Mouse (Mus musculus): Measurements from ENCODE around the gene Hs3st3b1. TPM values are rescaled to one million over a fixed set of nuclear protein-coding genes. Genes with fewer than 3 reads are reported as not detected.

The Hs3st3b1 gene
- polyA plus RNA-seq, 1 experiment from 2014 or later = 41.7 TPM

DNA sequence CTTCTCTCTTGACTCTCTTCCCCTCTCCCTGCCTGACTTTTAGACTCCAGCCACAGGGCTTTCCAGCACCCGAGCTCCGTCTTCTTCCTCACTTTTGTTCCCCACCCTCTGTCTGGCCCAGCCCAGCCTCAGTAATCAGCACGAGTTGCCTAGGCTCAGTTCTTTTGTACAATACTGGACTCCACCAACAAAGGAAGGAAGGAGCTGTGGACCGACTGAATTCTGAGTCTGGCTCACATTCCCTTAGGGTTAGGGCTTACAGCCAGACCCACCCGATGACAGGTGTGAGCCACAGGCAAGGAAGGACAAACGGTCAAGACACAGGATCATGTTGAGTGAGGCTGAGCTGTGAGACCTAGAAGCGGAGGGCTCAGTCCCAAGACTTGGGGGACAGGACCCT is 34.7 kb upstream of the Hs3st3b1 start:
- H3K27me3 ChIP-seq (replicated peaks; ENCODE audit: control insufficient read depth, insufficient read depth, low read length) = peaks cover 8% of the 10 kb centered on the region; the same call in 1 of the 2 replicates
- peaks cover 9% of the 10 kb centered on the region for H3K4me1 ChIP-seq (replicated peaks; ENCODE audit: control insufficient read depth, insufficient read depth, low read length)
- H3K9me3 ChIP-seq (ENCODE audit: control insufficient read depth, low read length) = no peaks in the 10 kb centered on the region
- 50% methylated on average over 7 of the region's 7 CpGs for WGBS
- ATAC-seq (replicated peaks; ENCODE audit: low FRiP score) (no peak), DNase-seq (ENCODE audit: low spot score) (no peak)
- no peak overlapping the region for H3K4me3 ChIP-seq (ENCODE audit: low read depth, low read length)
- H3K9ac ChIP-seq (ENCODE audit: low read depth, low read length) = no peak overlapping the region
- H3K36me3 ChIP-seq (ENCODE audit: control insufficient read depth, insufficient read depth, low read length) = no peaks in the 10 kb centered on the region
- no peak overlapping the region for H3K4me2 ChIP-seq
- H3K27ac ChIP-seq (ENCODE audit: low read depth, low read length) = no peak overlapping the region

DNA sequence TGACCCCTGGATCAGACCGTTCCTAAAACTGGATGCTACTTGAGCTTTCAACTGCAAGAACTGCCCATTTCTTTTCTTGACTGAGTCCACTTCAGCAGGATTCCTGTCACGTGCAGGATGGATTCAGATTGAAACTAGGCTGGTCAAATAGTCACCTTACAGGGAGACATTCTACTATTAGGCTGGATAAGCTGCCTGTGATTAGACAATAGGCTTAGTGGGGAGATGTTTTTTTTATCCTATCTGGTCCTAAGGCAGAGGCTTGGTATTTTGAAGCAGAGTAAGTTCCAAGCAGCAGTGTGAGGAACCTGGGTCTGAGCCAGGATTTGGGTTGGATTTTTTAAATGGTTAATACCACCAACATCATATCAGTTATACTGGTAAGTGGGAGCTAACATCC is 31.8 kb upstream of the Hs3st3b1 start:
- H3K9ac ChIP-seq (ENCODE audit: low read depth, low read length) = no peak overlapping the region
- H3K4me2 ChIP-seq = no peak overlapping the region
- DNase-seq (ENCODE audit: low spot score) (no peak), ATAC-seq (replicated peaks; ENCODE audit: low FRiP score) (no peak)
- H3K4me3 ChIP-seq (ENCODE audit: low read depth, low read length) = no peak overlapping the region
- no peaks in the 10 kb centered on the region for H3K9me3 ChIP-seq (ENCODE audit: control insufficient read depth, low read length)
- H3K27me3 ChIP-seq (replicated peaks; ENCODE audit: control insufficient read depth, insufficient read depth, low read length) = peaks cover 8% of the 10 kb centered on the region; the same call in 1 of the 2 replicates
- peaks cover 9% of the 10 kb centered on the region for H3K4me1 ChIP-seq (replicated peaks; ENCODE audit: control insufficient read depth, insufficient read depth, low read length)
- H3K36me3 ChIP-seq (ENCODE audit: control insufficient read depth, insufficient read depth, low read length) = no peaks in the 10 kb centered on the region
- H3K27ac ChIP-seq (ENCODE audit: low read depth, low read length) = no peak overlapping the region
- WGBS = 81% methylated on average over 2 of the region's 2 CpGs

GRCm38 (mm10) chr11:63952743-63953191 is 30.7 kb upstream of the Hs3st3b1 start:
- 51% methylated on average over 4 of the region's 4 CpGs for WGBS
- ATAC-seq (replicated peaks; ENCODE audit: low FRiP score) = no peak

DNA sequence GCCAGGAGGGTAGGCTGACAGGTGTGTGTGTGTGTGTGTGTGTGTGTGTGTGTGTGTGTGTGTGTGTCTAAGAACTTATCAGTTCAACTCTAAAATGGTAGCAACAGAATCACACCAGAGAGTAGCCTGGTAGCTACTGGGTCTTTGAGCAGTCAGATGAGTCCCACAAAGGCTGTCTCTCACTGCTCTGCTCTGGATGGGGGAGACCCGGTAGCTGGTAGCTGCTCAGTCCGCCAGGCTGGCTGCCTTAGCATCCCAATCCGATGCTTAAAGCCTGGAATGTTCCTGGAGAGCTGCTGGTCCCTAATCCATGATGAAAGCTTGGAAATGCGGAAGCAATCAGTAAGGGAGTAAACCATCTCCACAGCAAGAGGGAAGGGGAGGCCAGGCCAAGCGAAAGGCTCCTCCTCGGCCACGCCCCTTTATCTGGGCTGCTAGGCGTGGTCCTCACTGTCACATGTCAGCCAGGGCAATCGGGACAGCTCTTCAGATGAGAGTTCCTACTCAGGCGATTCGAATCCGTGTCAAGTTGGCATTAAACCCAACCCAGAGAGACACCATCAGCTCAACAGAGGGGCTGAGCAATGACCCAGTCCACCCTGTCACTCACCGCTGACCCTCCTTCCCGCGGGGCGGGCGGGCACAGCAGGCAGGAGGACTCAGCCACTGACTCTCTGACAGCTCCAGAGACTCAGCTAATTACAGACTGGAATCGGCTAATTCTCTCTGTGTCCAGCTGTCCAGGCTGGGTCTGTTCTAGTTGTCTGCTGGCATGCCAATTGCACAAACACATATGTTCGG is 29.9 kb upstream of the Hs3st3b1 start:
- peak; percentile 81 for ATAC-seq (replicated peaks; ENCODE audit: low FRiP score)
- H3K9ac ChIP-seq (ENCODE audit: low read depth, low read length) = no peak overlapping the region

More at GRCm38 (mm10) chr11:63952743-63953191, 30.7 kb upstream of the Hs3st3b1 start:
- H3K4me1 ChIP-seq (replicated peaks; ENCODE audit: control insufficient read depth, insufficient read depth, low read length) = peaks cover 9% of the 10 kb centered on the region
- peaks cover 8% of the 10 kb centered on the region; the same call in 1 of the 2 replicates for H3K27me3 ChIP-seq (replicated peaks; ENCODE audit: control insufficient read depth, insufficient read depth, low read length)
- H3K36me3 ChIP-seq (ENCODE audit: control insufficient read depth, insufficient read depth, low read length) = no peaks in the 10 kb centered on the region
- no peaks in the 10 kb centered on the region for H3K9me3 ChIP-seq (ENCODE audit: control insufficient read depth, low read length)
- no peak overlapping the region for H3K4me2 ChIP-seq
- no peak overlapping the region for H3K9ac ChIP-seq (ENCODE audit: low read depth, low read length)
- no peak for DNase-seq (ENCODE audit: low spot score)
- no peak overlapping the region for H3K27ac ChIP-seq (ENCODE audit: low read depth, low read length)
- H3K4me3 ChIP-seq (ENCODE audit: low read depth, low read length) = no peak overlapping the region

GRCm38 (mm10) chr11:63948371-63948770 is 26.3 kb upstream of the Hs3st3b1 start:
- H3K4me3 ChIP-seq (ENCODE audit: low read depth, low read length) = no peak overlapping the region
- ATAC-seq (replicated peaks; ENCODE audit: low FRiP score) = no peak
- peaks cover 9% of the 10 kb centered on the region for H3K4me1 ChIP-seq (replicated peaks; ENCODE audit: control insufficient read depth, insufficient read depth, low read length)
- DNase-seq (ENCODE audit: low spot score) = no peak
- no peak overlapping the region for H3K27ac ChIP-seq (ENCODE audit: low read depth, low read length)
- no peaks in the 10 kb centered on the region for H3K9me3 ChIP-seq (ENCODE audit: control insufficient read depth, low read length)
- no peak overlapping the region for H3K9ac ChIP-seq (ENCODE audit: low read depth, low read length)
- WGBS = 74% methylated on average over 11 of the region's 11 CpGs
- H3K36me3 ChIP-seq (ENCODE audit: control insufficient read depth, insufficient read depth, low read length) = no peaks in the 10 kb centered on the region
- H3K27me3 ChIP-seq (replicated peaks; ENCODE audit: control insufficient read depth, insufficient read depth, low read length) = peaks cover 8% of the 10 kb centered on the region; the same call in 1 of the 2 replicates
- H3K4me2 ChIP-seq = no peak overlapping the region

More for the DNA sequence above, 29.9 kb upstream of the Hs3st3b1 start:
- H3K4me2 ChIP-seq = peak overlapping the region; percentile 60
- H3K27me3 ChIP-seq (replicated peaks; ENCODE audit: control insufficient read depth, insufficient read depth, low read length) = peaks cover 8% of the 10 kb centered on the region; the same call in 1 of the 2 replicates
- peak; percentile 66 for DNase-seq (ENCODE audit: low spot score)
- no peaks in the 10 kb centered on the region for H3K9me3 ChIP-seq (ENCODE audit: control insufficient read depth, low read length)
- peaks cover 9% of the 10 kb centered on the region for H3K4me1 ChIP-seq (replicated peaks; ENCODE audit: control insufficient read depth, insufficient read depth, low read length)
- H3K27ac ChIP-seq (ENCODE audit: low read depth, low read length) = no peak overlapping the region
- H3K4me3 ChIP-seq (ENCODE audit: low read depth, low read length) = peak overlapping the region; percentile 31
- 11% methylated on average over 19 of the region's 19 CpGs for WGBS
- no peaks in the 10 kb centered on the region for H3K36me3 ChIP-seq (ENCODE audit: control insufficient read depth, insufficient read depth, low read length)

- no peaks in the 10 kb centered on the region for H3K36me3 ChIP-seq (ENCODE audit: control insufficient read depth, insufficient read depth, low read length)
- no peaks in the 10 kb centered on the region for H3K27me3 ChIP-seq (replicated peaks; ENCODE audit: control insufficient read depth, insufficient read depth, low read length)
- no peaks in the 10 kb centered on the region for H3K9me3 ChIP-seq (ENCODE audit: control insufficient read depth, low read length)
- no peak for DNase-seq (ENCODE audit: low spot score)
- no peak overlapping the region for H3K9ac ChIP-seq (ENCODE audit: low read depth, low read length)
- peaks cover 2% of the 10 kb centered on the region; the same call in 1 of the 2 replicates for H3K4me1 ChIP-seq (replicated peaks; ENCODE audit: control insufficient read depth, insufficient read depth, low read length)
- H3K4me3 ChIP-seq (ENCODE audit: low read depth, low read length) = no peak overlapping the region
- 95% methylated on average over 2 of the region's 2 CpGs for WGBS
- no peak overlapping the region for H3K27ac ChIP-seq (ENCODE audit: low read depth, low read length)
- no peak overlapping the region for H3K4me2 ChIP-seq
- no peak for ATAC-seq (replicated peaks; ENCODE audit: low FRiP score)
Measured at GRCm38 (mm10) chr11:63947024-63947423, 24.9 kb upstream of the Hs3st3b1 start.

GRCm38 (mm10) chr11:63943947-63944346 is 21.9 kb upstream of the Hs3st3b1 start:
- Histone ChIP-seq H3K4me1 (replicated peaks; ENCODE audit: control insufficient read depth, insufficient read depth, low read length) (no peaks in the 10 kb centered on the region), H3K9ac (ENCODE audit: low read depth, low read length) (no peak overlapping the region), H3K27me3 (replicated peaks; ENCODE audit: control insufficient read depth, insufficient read depth, low read length) (no peaks in the 10 kb centered on the region; the same call in 1 of the 2 replicates), H3K36me3 (ENCODE audit: control insufficient read depth, insufficient read depth, low read length) (no peaks in the 10 kb centered on the region), H3K9me3 (ENCODE audit: control insufficient read depth, low read length) (no peaks in the 10 kb centered on the region), H3K4me3 (ENCODE audit: low read depth, low read length) (no peak overlapping the region), H3K27ac (ENCODE audit: low read depth, low read length) (no peak overlapping the region), H3K4me2 (no peak overlapping the region)
- 82% methylated on average over 3 of the region's 3 CpGs for WGBS
- no peak for ATAC-seq (replicated peaks; ENCODE audit: low FRiP score)
- DNase-seq (ENCODE audit: low spot score) = no peak

DNA sequence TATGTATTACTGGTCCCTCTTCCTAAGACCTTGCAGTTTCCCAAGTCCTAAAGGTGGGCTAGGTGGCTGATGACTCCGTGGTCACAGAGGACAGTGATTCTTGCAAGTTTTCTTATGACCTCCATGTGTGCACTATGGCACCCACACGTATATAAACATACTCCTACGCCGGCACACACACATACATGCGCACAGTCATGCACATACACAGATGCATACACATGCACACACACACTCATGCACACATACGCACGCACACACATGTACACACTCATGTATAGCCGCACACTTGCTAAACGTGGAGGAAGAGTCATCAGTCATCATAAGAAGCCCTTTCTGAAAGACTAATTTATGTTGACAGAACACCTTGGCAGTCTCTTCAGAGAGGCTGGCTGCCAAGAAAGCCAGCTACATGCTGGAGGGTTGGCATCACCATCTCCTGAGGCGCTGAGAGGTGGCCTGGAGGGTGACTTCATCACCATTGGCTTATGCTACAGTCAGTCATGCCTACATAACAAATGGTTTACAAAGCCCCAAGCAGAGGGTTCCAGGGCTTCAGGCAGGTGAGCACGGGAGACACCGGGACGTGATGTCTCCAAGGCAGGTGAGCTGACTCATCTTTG is 21.3 kb upstream of the Hs3st3b1 start:
- 91% methylated on average over 13 of the region's 13 CpGs for WGBS
- no peak overlapping the region for H3K27ac ChIP-seq (ENCODE audit: low read depth, low read length)
- H3K27me3 ChIP-seq (replicated peaks; ENCODE audit: control insufficient read depth, insufficient read depth, low read length) = no peaks in the 10 kb centered on the region; the same call in 1 of the 2 replicates
- no peaks in the 10 kb centered on the region for H3K9me3 ChIP-seq (ENCODE audit: control insufficient read depth, low read length)
- no peaks in the 10 kb centered on the region for H3K4me1 ChIP-seq (replicated peaks; ENCODE audit: control insufficient read depth, insufficient read depth, low read length)
- no peak overlapping the region for H3K4me3 ChIP-seq (ENCODE audit: low read depth, low read length)
- ATAC-seq (replicated peaks; ENCODE audit: low FRiP score) = no peak
- DNase-seq (ENCODE audit: low spot score) = no peak
- H3K9ac ChIP-seq (ENCODE audit: low read depth, low read length) = no peak overlapping the region
- no peak overlapping the region for H3K4me2 ChIP-seq
- no peaks in the 10 kb centered on the region for H3K36me3 ChIP-seq (ENCODE audit: control insufficient read depth, insufficient read depth, low read length)

All from liver, embryonic 11.5 days (tissue).